Mouse (Mus musculus) heart, adult 8-10 months (tissue): ENCODE results near the gene Map7d1. TPM values are rescaled to one million over a fixed set of nuclear protein-coding genes. Genes with fewer than 3 reads are reported as not detected.
"Not testable (repeated sequence)": the region's sequence is repeated elsewhere in the genome, so short reads cannot be mapped to it uniquely, and the experiment has no call there.

Source experiments
- DNase-seq: peaks from one replicate; pipeline ENCODE4 v3.0.0; 2022; ENCODE audit warnings: low spot score
- total RNA-seq, 4 experiments: library from RNA; stranded (reverse); gene quantifications; 2 replicates each; pipeline ENCODE4 v1.2.4; 2022

The Map7d1 gene
- total RNA-seq, 4 experiments from 2014 or later = 266 to 279 (median 267) TPM

GRCm38 (mm10) chr4:126241956-126242355 is 14.2 kb downstream of the Map7d1 start:
- DNase-seq = no peak

- no peak for DNase-seq
Observed at GRCm38 (mm10) chr4:126239862-126240475, 16.2 kb downstream of the Map7d1 start.

DNA sequence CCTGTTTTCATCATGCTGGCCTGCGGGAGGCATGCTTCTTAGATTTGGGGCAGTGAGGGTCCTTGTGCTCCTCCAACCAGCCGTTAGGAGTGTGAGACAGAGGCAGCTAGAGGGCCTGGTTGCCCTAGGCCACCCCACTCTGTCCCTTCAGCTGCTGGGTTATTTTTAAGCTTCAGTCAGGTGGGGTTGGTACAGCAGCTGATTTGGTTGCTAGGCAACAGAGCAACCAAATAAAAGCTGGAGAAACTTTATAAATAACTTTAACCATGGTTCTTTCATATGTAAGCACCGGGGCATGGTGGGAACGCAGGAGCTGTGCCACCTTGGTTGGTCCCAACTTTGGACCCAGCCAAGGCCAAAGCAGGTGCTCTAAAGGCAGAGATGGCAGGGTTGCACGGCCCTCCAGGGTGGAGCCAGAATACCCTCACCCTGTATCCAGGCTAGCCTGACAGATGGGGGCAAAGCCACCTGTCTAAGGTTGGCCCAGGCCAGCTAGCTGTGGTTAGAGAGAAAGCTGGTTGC is 18.4 kb downstream of the Map7d1 start:
- peak; percentile 71 for DNase-seq

GRCm38 (mm10) chr4:126236467-126237280 is 19.5 kb downstream of the Map7d1 start:
- no peak for DNase-seq

- no peak for DNase-seq
Observed at GRCm38 (mm10) chr4:126235191-126235590, 21.0 kb downstream of the Map7d1 start.

DNA sequence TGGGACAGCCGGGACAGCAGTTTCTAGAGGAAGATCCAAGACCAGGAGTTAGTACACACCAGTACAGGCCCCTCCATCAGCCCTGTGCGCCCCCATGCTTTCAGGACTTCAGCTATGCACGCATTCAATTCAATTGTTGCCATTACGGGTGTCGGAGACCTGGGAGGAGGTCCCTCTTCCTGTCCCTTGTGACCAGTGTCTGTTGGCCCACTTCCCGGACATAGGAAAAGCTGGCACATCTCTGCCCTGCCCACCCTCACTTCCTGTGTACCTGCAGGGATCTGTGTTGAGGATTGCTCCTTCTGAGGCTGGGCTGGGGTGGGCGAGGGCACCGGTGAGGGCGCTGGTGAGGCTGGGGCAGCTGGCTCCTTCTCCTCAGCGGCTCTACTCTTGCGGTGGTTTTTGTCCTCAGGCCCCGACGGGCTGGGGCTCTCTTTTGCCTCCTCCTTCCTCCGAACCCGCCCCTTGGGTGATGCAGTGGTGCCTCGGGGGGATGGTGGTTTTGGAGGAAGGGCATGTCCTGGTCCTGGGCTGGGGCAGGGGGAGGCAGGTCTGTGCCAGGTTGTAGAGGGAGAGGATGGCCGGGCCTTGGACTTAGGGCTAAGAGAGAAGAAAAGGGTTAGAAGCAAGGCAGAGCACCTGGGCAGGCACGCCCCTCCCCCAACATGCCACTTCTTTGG is 21.5 kb downstream of the Map7d1 start:
- no peak for DNase-seq

- no peak for DNase-seq
Observed at GRCm38 (mm10) chr4:126233676-126234308, 22.4 kb downstream of the Map7d1 start.

DNA sequence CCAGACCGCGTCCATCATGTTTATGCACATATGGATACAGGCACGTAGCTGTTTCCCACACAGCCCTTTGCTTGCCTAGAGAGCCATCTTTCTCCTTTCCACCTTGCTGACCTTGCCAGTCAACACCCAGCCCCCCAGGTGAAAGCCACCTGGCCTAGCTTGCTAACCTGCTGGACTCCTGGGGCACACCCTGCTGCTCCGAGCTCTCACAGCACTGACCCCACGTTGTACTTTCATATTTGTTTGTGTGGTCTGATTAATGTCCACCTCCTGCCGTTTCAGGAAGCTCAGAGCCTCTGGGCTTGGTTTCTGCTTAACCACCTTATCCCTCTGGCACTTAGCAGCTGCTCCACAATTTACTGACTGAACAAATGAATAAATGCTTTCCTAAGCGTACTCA is 26.2 kb downstream of the Map7d1 start:
- DNase-seq = no peak

- no peak for DNase-seq
Observed at GRCm38 (mm10) chr4:126228144-126228543, 28.0 kb downstream of the Map7d1 start.

DNA sequence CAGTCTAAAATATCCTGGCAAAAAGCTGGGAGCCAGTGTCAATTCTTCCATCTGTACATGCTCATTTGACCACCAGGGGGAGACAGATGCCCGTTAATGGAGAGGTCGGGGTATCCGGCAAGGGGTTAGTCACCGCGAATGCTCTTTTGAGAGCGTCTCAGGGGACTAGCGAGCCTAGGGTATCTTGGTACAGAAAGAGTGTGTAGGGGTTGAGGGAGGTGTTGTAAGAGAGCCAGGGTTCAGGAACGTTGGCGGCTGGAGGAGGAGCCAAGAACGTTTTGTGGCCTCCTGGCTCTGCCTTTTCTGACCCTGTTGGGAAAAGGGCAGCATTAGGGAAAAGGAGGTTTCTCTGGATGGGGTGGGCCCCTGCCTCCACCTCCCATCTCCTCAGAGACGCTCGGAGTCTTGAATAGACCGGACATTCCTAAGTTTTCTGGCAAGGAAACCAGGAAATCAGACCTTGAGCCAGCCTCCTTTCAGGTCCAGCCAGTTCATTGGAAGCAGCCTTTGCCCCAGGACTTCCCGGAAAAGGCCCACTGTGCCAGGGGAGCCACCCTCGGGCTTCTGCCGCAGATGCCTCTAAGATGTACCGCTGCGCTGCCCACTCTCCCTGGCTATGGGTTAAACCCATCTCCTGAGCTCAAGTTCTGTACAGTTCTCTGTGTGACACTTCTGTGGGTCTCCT is 28.9 kb downstream of the Map7d1 start:
- peak; percentile 96 for DNase-seq

GRCm38 (mm10) chr4:126226640-126227039 is 29.5 kb downstream of the Map7d1 start:
- DNase-seq = no peak

DNA sequence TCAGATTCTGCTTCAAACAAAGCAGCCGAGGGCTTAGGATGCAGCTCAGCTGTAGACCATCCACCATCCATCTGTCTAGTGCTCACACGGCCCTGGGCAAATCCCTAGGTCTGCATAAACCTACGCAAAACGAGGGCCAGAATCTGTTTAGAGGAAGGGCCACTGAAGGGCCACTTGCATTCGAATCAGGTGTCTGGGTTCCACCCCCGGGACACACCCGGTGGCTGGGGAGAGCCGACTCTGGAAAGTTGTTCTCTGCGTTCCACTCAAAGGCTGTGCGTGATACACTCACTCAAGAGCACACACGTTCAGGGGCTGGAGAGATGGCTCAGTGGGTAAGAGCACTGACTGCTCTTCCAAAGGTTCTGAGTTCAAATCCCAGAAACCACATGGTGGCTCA is 33.5 kb downstream of the Map7d1 start:
- DNase-seq = no peak

DNA sequence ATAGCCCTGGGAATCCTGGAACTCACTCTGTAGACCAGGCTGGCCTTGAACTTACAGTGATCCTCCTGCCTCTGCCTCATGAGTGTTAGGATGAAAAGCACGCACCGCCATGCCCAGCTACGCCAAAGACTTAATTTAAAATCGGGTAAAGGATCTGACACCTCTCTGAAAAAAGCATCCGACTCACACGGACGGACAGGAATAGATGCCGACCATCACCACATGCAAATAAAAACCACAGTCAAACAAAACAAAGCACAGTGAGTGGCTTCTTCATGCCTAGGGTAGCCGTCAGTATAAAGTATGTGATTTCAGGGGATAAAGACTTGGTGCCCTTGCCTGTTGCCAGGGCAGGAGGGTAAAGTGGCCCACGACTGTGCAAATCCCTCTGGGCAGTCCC is 36.1 kb downstream of the Map7d1 start:
- DNase-seq = no peak

DNA sequence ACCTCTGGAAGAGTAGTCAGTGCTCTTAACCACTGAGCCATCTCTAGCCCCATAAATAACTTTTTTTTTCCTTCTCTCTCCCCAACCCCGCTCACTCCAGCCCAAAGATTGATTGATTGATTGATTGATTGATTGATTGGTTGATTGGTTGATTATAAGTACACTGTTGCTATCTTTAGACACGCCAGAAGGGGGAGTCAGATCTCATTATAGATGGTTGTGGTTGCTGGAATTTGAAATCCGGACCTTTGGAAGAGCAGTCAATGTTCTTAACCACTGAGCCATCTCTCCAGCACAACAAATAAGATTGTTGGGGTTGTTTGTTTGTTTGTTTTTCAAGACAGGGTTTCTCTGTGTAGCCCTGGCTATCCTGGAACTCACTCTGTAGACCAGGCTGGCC is 36.6 kb downstream of the Map7d1 start:
- DNase-seq = not testable (repeated sequence)

GRCm38 (mm10) chr4:126217771-126218170 is 38.4 kb downstream of the Map7d1 start:
- DNase-seq = no peak

DNA sequence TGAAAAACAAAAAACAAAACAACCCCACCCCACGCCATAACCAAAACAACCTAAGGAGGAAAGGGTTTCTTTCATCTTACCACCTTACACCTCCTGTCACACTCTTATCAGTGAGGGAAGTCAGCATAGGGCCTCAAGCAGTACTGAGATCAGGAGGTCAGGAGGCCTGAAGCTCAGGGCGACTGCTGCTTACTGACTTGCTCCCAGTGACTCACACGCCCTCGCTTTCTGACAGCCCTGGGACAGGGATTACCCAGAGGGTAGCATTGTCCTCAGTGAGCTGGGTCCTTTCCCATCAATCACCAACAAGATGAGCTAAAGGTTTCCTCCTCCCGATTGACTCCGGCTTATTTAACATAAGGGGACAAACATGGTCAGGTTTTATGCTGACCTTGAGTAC is 49.1 kb downstream of the Map7d1 start:
- DNase-seq = no peak

GRCm38 (mm10) chr4:126205386-126205785 is 50.8 kb downstream of the Map7d1 start:
- no peak for DNase-seq

DNA sequence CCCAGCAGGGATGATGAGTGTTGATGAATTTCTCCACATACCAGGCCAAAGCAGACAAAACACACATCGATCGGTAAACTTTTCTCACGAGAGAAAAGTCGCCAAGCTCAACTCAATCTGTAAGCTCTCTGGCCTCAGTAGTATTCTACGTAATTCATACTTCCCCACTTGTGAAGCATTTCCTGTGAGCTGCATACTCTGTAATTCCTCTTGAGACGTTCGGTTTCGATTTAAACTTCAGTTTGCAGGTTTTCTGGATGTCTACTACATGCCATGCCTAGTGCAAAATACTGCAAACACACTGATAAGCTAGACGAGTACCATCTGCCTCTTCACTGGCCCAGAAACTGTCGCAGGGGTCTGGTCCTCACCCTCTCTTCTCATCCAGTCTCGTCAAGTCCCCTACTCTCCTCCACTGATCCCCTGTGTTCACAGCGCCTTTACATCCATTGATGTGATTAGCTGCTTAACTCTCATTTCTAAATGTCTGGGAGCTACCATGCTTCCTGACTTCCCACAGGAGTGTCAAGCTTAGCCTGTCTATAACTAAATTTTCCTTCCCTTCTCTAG is 51.4 kb downstream of the Map7d1 start:
- DNase-seq = no peak

- no peak for DNase-seq
Observed at GRCm38 (mm10) chr4:126204016-126204415, 52.1 kb downstream of the Map7d1 start.

DNA sequence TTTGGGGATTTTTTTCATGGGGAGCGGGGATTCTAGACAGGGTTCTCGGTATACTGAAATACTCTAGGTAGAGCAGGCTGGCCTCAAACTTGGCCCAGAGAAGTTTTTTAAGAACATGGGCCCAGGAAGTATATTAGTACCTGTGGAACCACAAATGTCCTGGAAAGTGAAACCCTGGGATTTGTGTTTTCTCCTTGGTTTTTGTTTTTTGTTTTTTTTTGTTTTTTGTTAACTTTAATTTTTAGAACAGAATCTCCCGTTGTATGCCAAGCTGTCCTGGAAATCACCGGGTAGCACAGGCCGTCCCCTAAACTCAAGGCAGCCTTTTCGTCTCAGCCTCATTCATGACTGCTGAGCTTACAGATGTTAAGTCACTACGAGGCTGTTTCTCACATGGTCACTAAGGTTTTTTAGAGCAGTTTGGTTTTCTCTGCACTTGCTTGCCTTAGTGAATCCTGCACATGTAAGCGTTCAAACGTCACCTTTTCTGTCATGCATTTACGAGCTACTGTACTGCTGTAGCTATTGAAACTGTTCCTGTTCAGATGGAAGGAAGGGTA is 52.7 kb downstream of the Map7d1 start:
- no peak for DNase-seq
